26 mouse cellular contexts compared by ENCODE assay signal in genomic region chr8:121021488-121021887, GRCm38 (mm10).
DNase-seq lines count a peak whose midpoint lies in the region; ATAC-seq and TF ChIP-seq lines count a peak whose summit lies in the region.
"Had no signal": no experiment of that assay in that cellular context is flagged by ENCODE, and none has a peak within 500 bp of the region (broad histone marks: within the 10 kb centered on the region; RNA-seq: fewer than 3 reads in every experiment).

No protein-coding gene starts in this region.

- H3K9me3 ChIP-seq in intestine, embryonic 15.5 days: no peaks in the 10 kb centered on the region
- H3K9me3 ChIP-seq in intestine, postnatal 0 days (ENCODE audit: control insufficient read depth): no peaks in the 10 kb centered on the region
- H3K9me3 ChIP-seq in limb, embryonic 10.5 days (replicated peaks): no peaks in the 10 kb centered on the region
- H3K9me3 ChIP-seq: embryonic facial prominence, embryonic 15.5 days; forebrain, embryonic 13.5 days; hindbrain, embryonic 13.5 days; neural tube, embryonic 15.5 days had no signal

- TF ChIP-seq CTCF in intestine, postnatal 0 days (IDR thresholded peaks at IDR 0.05; ENCODE audit: low read depth): no peak
- TF ChIP-seq CTCF in thymus, adult 2 months (IDR thresholded peaks at IDR 0.05; ENCODE audit: borderline replicate concordance, control insufficient read depth, extremely low read depth, insufficient read depth, low read length, poor library complexity): no peak

- ATAC-seq in intestine, embryonic 15.5 days: no peak
- ATAC-seq in intestine, postnatal 0 days: no peak
- ATAC-seq: CD4-positive, CD25-positive, alpha-beta regulatory T cell, adult 4 months; forebrain, embryonic 13.5 days had no signal

- TF ChIP-seq POLR2A in thymus, adult 2 months (IDR thresholded peaks at IDR 0.05; ENCODE audit: control insufficient read depth, extremely low read depth, insufficient read depth, low read length, poor library complexity): peak; percentile 48; the same call in 1 of the 2 replicates

- no peak overlapping the region for H3K4me2 ChIP-seq in intestine, embryonic 15.5 days (replicated peaks)
- H3K4me2 ChIP-seq in intestine, postnatal 0 days (replicated peaks; ENCODE audit: low read depth): no peak overlapping the region
- H3K4me2 ChIP-seq: embryonic facial prominence, embryonic 15.5 days; forebrain, embryonic 13.5 days; hindbrain, embryonic 13.5 days; neural tube, embryonic 15.5 days had no signal

- H3K27me3 ChIP-seq in intestine, embryonic 15.5 days (replicated peaks): 0 out of 2 replicates have a peak, but pooled peaks cover 3% of the 10 kb centered on the region
- H3K27me3 ChIP-seq in intestine, postnatal 0 days (replicated peaks; ENCODE audit: control insufficient read depth, insufficient read depth, low read length): no peaks in the 10 kb centered on the region
- peaks cover 98% of the 10 kb centered on the region for H3K27me3 ChIP-seq in limb, embryonic 10.5 days (ENCODE audit: low read depth, poor library complexity, severe bottlenecking)
- no peaks in the 10 kb centered on the region for H3K27me3 ChIP-seq in thymus, adult 2 months (ENCODE audit: control insufficient read depth, insufficient read depth, low read length)
- H3K27me3 ChIP-seq: forebrain, embryonic 13.5 days had no signal

- 33% methylated on average over 12 of the region's 12 CpGs for WGBS in intestine, embryonic 15.5 days
- 45% methylated on average over 12 of the region's 12 CpGs for WGBS in intestine, postnatal 0 days
- 61% methylated on average over 12 of the region's 12 CpGs for WGBS in limb, embryonic 10.5 days
- WGBS in thymus, adult 2 months: 3% methylated on average over 12 of the region's 12 CpGs

- H3K4me3 ChIP-seq in intestine, embryonic 15.5 days (replicated peaks): no peak overlapping the region
- no peak overlapping the region for H3K4me3 ChIP-seq in intestine, postnatal 0 days (ENCODE audit: low read depth, low read length)
- H3K4me3 ChIP-seq in limb, embryonic 10.5 days: no peak overlapping the region
- H3K4me3 ChIP-seq in thymus, adult 2 months (ENCODE audit: control insufficient read depth, insufficient read depth, low read length): peak overlapping the region; percentile 9
- H3K4me3 ChIP-seq: embryonic facial prominence, embryonic 15.5 days; forebrain, embryonic 13.5 days; gastrocnemius, adult 2 months; hindbrain, embryonic 13.5 days; neural tube, embryonic 15.5 days had no signal

- no peaks in the 10 kb centered on the region for H3K36me3 ChIP-seq in intestine, embryonic 15.5 days
- no peaks in the 10 kb centered on the region for H3K36me3 ChIP-seq in intestine, postnatal 0 days (ENCODE audit: control insufficient read depth, insufficient read depth)
- no peaks in the 10 kb centered on the region for H3K36me3 ChIP-seq in limb, embryonic 10.5 days
- H3K36me3 ChIP-seq in thymus, adult 2 months (ENCODE audit: control insufficient read depth, insufficient read depth, low read length): no peaks in the 10 kb centered on the region
- H3K36me3 ChIP-seq: embryonic facial prominence, embryonic 15.5 days; hindbrain, embryonic 13.5 days; neural tube, embryonic 15.5 days had no signal

- DNase-seq in limb, embryonic 10.5 days (ENCODE audit: low spot score): no peak
- peak; percentile 72 for DNase-seq in thymus, adult 2 months
- DNase-seq in thymus, postnatal 36 days: peak; percentile 74 to 81
- no peak for DNase-seq in liver
- DNase-seq in adrenal gland, postnatal 14 days: no peak
- DNase-seq: adrenal gland, postnatal 25 days; cerebellum, adult 18-20 months; cerebellum, postnatal 10 days; gastrocnemius, adult 2 months; heart, postnatal 4 days; kidney, adult 2 months; kidney, postnatal 4 days; lung, adult 2 months; lung, postnatal 10 days; midbrain, embryonic 14.5 days; right cerebral cortex, postnatal 14 days had no signal

- 0 out of 2 replicates have a peak overlapping the region, but pooled peaks have one; percentile 25 for H3K27ac ChIP-seq in intestine, embryonic 15.5 days
- no peak overlapping the region for H3K27ac ChIP-seq in intestine, postnatal 0 days (ENCODE audit: low read depth, low read length)
- peak overlapping the region; percentile 33; the same call in 1 of the 2 replicates for H3K27ac ChIP-seq in limb, embryonic 10.5 days
- H3K27ac ChIP-seq in thymus, adult 2 months (ENCODE audit: control insufficient read depth, insufficient read depth, low read length): peak overlapping the region; percentile 92
- H3K27ac ChIP-seq: embryonic facial prominence, embryonic 15.5 days; forebrain, embryonic 13.5 days; gastrocnemius, adult 2 months; hindbrain, embryonic 13.5 days; kidney, postnatal 0 days; liver, embryonic 14.5 days; macrophage; neural tube, embryonic 15.5 days had no signal

- peaks cover 20% of the 10 kb centered on the region for H3K4me1 ChIP-seq in intestine, embryonic 15.5 days (replicated peaks)
- no peaks in the 10 kb centered on the region for H3K4me1 ChIP-seq in intestine, postnatal 0 days (replicated peaks; ENCODE audit: control insufficient read depth, insufficient read depth, low read length)
- H3K4me1 ChIP-seq in limb, embryonic 10.5 days: peaks cover 34% of the 10 kb centered on the region
- H3K4me1 ChIP-seq in thymus, adult 2 months (replicated peaks; ENCODE audit: control insufficient read depth, insufficient read depth, low read length): peaks cover 87% of the 10 kb centered on the region
- H3K4me1 ChIP-seq: forebrain, embryonic 13.5 days; hindbrain, embryonic 13.5 days had no signal

- H3K9ac ChIP-seq in intestine, embryonic 15.5 days: no peak overlapping the region
- H3K9ac ChIP-seq in intestine, postnatal 0 days (ENCODE audit: low read depth, low read length): no peak overlapping the region
- H3K9ac ChIP-seq: embryonic facial prominence, embryonic 15.5 days; forebrain, embryonic 13.5 days; hindbrain, embryonic 13.5 days; liver, embryonic 14.5 days; neural tube, embryonic 15.5 days had no signal

Comparison
In these comparisons a context has a peak if more than half of its experiments do, and no peak if none do; other contexts are left out.
1. DNase-seq: peak in thymus, adult 2 months (single experiment) and thymus, postnatal 36 days (2 of 2); none in limb, embryonic 10.5 days (single experiment), liver (single experiment) and adrenal gland, postnatal 14 days (single experiment).